Mouse (Mus musculus): ENCODE measurements at regions not wholly inside any gene's neighbourhood (a gene's known extent, or its start where the extent isn't known, plus 50 kb on each side); places are given as distances from the start of the nearest gene placed in this dataset.

- TF ChIP-seq EP300 (IDR thresholded peaks at IDR 0.05; ENCODE audit: low read depth), result no peak
- TF ChIP-seq CTCF (IDR thresholded peaks at IDR 0.05; ENCODE audit: low read depth), result no peak
Observed at GRCm38 (mm10) chr6:100145869-100146268, 141.4 kb downstream of the Rybp start.
